Mouse (Mus musculus) c-Kit-positive CD71-negative TER-119-negative erythroid progenitor cells, embryonic 14.5 days (primary cell): ENCODE results near the gene Gng10.
A peak's percentile ranks its signal among the peaks of the same experiment; 100 is the strongest.

Experiments
- DNase-seq: peaks from one replicate; pipeline ENCODE4 v3.0.0-alpha.2; 2013; ENCODE audit warnings: low read depth

The Gng10 gene

DNA sequence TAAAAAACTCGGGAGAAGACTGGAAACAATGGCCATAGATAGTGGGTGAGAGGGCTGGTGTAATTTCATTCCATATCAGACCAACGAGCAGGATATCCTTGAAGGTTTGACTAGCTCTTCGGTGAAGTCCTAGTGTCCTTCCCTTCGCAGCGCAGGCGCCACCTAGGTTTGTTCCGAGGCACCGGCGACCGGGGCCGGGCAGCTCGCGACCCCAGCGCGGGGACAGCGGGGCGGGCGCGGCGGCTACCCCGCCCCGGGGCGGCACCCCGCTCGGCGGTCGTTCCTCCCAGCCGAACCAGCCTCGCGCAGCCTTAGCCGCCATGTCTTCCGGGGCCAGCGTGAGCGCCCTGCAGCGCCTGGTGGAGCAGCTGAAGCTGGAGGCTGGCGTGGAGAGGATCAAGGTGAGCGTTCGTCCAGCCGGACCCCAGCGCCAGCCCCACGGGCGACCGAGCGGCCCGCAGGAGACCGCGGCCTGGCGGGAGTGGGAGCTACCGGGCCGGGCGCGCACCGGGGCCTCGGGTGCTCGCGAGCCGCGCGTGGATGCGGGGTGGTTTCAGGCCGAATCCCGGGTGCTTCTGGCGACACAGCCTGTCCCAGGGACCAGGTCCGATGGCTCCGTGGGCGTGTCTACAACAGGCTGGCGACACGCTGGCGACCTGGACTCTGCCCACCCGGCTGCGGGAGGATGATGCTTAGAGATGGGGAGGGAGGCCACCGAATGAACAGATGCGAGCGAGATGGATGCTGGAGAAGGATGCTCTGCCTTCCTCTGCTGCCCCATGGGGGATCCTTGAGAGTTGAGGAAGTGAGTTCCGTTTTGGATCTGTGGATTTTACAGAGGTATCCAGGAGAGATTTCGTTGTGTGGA, at the start of gene Gng10:
Gng10 (plus strand) TSS at position 171 of the 868 bp plus-strand sequence.
- no peak for DNase-seq

GRCm38 (mm10) chr4:58985157-58985648, 49.7 kb upstream of the Gng10 start:
- DNase-seq = peak; percentile 82

DNA sequence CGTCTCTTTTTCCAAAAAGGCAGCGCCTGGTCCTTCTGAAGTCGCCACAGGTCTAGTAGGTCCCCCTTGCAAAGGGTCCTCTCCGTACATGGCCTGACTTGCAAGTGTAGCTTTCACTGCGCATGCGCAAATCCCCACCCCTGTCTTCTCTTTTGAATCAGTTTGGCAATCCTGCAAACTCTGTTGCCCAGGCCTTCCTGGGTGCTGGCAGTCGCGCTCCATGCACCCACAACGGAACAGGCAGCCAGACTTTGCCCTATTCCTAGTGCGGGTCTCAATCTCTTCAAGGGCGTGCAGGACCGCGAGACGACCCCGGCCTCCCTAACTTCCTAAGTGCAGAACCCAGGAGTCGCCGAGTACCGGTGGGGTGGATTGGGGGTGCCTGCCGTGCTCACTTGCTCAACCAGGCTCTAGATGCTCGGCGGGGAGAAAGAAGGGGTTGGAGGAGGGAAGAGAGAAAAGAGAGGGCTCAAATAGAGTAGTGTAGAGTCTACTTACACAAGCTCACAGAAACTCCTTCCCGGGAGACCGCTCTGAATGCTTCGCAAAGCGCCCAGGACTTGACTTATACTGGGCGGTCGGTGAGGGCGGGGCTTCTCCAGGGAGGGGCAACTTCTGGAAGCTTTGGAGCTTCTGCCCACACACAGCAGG, 48.2 kb upstream of the Gng10 start, which contains the start of gene Ptgr1:
Ptgr1 (minus strand) TSS at position 580 of the 651 bp plus-strand sequence.
- peak; percentile 77 for DNase-seq

DNA sequence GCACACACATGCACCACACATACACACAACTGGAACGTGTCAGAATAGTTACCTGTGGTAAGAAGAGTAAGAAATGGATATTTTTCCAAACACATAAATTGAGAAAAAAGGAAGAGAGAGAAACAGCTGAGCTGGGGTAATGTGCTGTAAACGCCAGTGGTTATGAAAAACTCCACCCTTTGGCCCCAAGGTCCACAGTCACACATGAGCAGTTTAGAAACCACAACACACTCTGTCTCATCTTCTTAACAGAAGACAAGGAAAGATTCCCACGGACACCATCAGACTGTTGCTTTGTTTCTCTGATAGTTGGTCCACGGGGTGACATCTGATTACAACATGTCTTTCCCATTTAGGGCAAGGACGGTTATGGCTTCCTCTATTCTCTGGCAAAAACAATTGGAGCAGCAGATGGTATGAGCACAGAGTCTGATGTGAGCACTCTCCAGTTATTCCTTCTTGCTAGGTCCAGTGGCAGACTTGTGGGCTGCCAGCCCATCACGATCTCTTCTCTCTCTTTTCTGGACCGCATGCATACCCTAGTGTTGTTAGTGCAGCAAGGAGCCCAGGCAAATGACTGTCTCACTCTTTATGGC, 45.5 kb upstream of the Gng10 start:
- DNase-seq = no peak

- DNase-seq = no peak
These were observed 44.1 kb upstream of the Gng10 start for GRCm38 (mm10) chr4:58990609-58991434.

DNA sequence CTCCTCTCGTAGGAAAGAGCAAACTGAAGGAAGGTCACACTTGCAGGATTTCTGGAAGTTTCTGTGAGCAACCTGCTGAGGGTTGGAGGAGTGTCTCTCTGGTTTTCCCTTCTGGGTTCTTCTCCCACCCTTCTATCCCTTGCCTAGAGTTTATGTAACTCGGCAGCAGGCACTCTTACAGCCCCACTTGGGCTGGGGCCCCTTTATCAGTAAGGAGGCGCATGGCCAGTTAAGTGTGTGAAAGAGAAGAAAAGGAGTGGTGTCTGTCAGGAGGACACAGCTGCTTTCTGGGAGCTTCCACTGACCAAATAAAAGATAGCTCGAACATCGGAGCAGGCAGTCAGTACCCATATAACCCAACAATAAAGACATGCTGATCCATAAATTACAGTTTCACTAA, 42.7 kb upstream of the Gng10 start:
- no peak for DNase-seq

DNA sequence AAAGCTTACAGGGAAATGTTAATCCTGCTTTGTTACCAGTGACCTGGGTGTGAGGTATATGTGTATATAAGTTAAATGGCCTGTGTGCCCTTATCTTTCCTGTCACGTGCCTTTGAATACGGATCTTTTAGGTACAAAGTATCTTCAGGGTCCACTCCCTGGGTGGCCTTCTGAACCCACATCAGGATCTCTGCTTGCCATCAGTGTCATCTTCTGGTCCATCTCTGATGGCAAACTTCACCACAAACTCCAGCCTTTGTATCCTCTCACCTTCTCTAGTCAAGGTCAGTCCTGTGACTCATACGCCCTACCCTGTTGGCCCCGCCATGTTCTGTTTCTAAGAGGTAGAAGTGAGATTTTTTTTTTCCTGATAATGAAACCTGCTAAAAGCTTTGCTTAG, 40.1 kb upstream of the Gng10 start, which contains the start of gene Dnajc25:
Dnajc25 (plus strand) TSS at position 301 of the 400 bp plus-strand sequence.
- DNase-seq = no peak

DNA sequence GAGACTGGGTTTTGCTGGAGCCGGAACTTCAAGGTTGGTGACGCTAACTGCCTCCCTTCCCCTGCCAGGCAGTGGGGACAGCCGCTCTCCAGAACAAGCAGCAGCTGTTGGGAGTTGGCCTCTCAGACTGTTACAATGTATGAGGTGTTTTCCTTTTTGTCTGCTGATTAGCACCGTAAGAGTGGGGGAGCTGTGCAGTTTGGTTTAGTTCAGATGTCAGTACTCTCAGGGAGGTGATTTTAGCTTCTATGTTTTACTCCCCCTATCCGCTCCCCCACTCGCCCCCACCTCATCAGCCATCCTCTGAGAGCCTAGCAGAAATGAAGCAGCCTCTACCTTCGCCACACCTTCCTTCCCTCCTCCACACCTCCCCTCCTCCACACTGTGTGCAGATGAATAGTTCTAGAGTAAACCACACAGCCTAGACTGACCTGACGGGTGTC, 39.6 kb upstream of the Gng10 start:
- no peak for DNase-seq

GRCm38 (mm10) chr4:58997081-58997480, 37.8 kb upstream of the Gng10 start:
- DNase-seq = no peak

GRCm38 (mm10) chr4:58998688-58999087, 36.2 kb upstream of the Gng10 start:
- DNase-seq = no peak

GRCm38 (mm10) chr4:58999686-59000085, 35.2 kb upstream of the Gng10 start:
- DNase-seq = no peak

DNA sequence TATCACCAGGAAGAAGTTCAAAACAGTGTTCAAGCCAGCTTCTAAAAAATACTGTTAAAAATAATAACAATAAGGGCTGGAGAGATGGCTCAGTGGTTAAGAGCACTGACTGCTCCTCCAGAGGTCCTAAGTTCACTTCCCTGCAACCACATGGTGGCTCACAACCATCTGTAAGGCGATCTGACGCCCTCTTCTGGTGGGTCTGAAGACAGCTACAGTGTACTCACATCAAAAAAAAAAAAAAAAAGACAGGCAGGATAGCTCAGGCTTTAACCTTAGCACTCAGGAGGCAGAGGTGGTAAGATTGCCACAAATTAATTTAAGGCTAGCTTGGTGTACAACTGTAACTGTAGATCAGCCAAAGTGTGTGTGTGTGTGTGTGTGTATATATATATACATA, 34.3 kb upstream of the Gng10 start:
- no peak for DNase-seq

- DNase-seq = peak; percentile 82
These were observed 31.7 kb upstream of the Gng10 start, which contains the start of gene Gm20503 for GRCm38 (mm10) chr4:59002948-59003805. TSS of gene Gm20503 (plus strand) at chr4:59003210.

DNA sequence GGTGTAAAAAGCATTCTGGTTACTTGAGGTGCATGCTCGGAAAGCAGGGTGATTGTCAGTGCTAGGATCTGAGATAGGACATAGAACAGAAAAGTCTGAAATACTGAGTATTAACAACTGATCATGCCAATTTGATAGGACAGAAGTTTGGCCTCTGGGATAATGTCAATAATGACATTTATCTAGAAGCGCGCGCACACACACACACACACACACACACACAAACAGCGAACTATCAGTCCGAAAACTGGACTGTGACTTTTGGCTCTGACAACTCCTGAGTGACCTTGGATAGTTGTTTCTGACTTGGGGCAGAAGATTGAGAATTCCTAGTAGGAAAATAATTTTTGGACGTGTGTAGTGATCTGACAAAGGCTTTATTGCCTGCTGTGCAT, 31.1 kb upstream of the Gng10 start:
- no peak for DNase-seq

- no peak for DNase-seq
These were observed 28.7 kb upstream of the Gng10 start for GRCm38 (mm10) chr4:59006211-59006610.

GRCm38 (mm10) chr4:59007016-59007415, 27.9 kb upstream of the Gng10 start:
- no peak for DNase-seq

DNA sequence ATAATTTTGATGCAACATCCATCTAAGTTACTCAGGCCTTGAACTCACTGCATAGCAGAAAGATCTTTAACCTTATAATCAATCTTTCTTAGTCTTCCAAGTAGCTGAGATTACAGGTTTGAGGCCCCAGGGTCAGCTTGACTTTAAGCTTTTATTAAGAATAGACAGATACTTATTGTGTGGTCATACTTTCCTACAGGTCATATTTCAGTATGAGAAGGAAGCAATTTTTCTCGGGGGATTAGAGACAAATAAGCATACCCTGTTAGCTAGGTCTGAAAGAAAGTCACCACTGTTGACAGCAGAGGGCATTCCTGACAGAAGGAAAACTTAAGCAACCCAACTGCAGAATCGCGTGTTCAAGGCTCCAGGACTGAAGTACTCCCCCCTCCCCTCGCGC, 26.9 kb upstream of the Gng10 start:
- no peak for DNase-seq

DNA sequence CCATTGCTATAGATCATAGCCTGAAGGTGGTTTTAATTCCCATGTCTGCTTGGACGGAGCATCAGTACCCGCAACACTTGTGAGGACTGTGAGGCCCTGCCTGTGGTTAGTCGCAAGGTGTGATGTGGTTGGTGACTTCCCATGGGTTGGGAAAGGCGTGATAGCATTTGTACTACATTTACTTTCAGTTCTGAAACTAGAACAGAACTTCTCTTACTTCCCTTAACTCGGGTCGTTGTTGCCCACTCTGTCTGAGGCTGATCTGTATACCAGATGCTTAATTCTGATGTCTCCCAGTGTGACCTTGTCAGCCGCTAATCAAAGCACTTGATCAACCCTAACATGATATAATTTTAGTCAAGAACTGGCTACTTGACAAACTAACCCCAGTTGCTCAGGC, 25.7 kb upstream of the Gng10 start:
- no peak for DNase-seq

DNA sequence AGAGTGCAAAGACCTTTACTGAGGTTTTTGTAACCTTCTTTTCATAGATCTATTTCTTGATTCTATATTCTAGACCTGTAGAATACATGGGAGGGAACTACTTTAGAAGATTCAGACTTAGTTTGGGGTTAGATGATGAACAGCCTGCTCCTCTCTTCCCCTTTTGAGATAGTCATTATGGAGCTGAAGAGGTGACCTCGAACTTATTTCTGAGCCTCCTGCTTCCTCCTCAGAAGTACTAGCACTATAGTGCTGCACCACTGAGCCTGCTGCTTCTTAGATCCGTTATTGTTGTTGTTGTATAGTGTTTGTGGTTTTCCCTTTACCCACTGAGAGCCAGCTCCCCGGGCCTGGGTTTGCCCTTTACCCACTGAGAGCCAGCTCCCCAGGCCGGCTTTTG, 25.2 kb upstream of the Gng10 start:
- no peak for DNase-seq

- no peak for DNase-seq
These were observed 23.4 kb upstream of the Gng10 start for GRCm38 (mm10) chr4:59011446-59011845.

DNA sequence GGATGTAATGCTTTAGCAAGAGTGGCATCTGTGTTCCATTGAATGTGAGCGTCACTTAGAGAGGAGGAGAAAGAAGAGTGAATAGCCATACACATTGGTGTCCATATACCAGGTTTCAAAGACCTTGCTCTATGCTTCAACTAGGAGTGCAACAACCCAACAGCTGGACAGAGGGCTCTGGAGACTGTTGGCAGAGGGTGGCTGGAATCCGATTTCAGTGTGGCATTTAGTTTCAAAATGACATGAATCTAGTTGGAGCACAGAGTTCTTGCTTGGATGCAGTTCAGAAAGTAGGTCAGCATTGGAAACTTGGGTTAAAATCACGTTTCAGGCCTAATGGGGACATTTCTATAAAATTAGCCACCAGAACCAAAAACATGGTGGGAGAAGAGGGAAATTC, 19.7 kb upstream of the Gng10 start:
- DNase-seq = no peak
